Mouse (Mus musculus): ENCODE data around the gene Igdcc3.
A peak's percentile ranks its signal among the peaks of the same experiment; 100 is the strongest.

Igdcc3 gene

GRCm38 (mm10) chr9:65177912-65178311 lies 36.9 kb downstream of the Igdcc3 start:
- DNase-seq (ENCODE audit: low spot score) = no peak

- no peak for DNase-seq (ENCODE audit: low spot score)
Measured at GRCm38 (mm10) chr9:65178336-65179213, 37.6 kb downstream of the Igdcc3 start.

- DNase-seq (ENCODE audit: low spot score) = no peak
Measured at GRCm38 (mm10) chr9:65179817-65180624, 39.0 kb downstream of the Igdcc3 start.

GRCm38 (mm10) chr9:65188599-65188998 lies 47.6 kb downstream of the Igdcc3 start:
- DNase-seq (ENCODE audit: low spot score) = peak; percentile 77

GRCm38 (mm10) chr9:65190306-65190705 lies 49.3 kb downstream of the Igdcc3 start:
- no peak for DNase-seq (ENCODE audit: low spot score)

- DNase-seq (ENCODE audit: low spot score) = no peak
Measured at GRCm38 (mm10) chr9:65191389-65191754, 50.4 kb downstream of the Igdcc3 start.

GRCm38 (mm10) chr9:65191755-65192469 lies 50.9 kb downstream of the Igdcc3 start:
- no peak for DNase-seq (ENCODE audit: low spot score)

- DNase-seq (ENCODE audit: low spot score) = no peak
Measured at GRCm38 (mm10) chr9:65193214-65193613, 52.2 kb downstream of the Igdcc3 start.

GRCm38 (mm10) chr9:65195053-65195452 lies 54.1 kb downstream of the Igdcc3 start, which contains the start of gene Parp16:
Gene Parp16 (plus strand): TSS chr9:65195353.
- DNase-seq (ENCODE audit: low spot score) = no peak

GRCm38 (mm10) chr9:65195621-65195981 lies 54.6 kb downstream of the Igdcc3 start:
- no peak for DNase-seq (ENCODE audit: low spot score)

GRCm38 (mm10) chr9:65195982-65196737 lies 55.2 kb downstream of the Igdcc3 start:
- no peak for DNase-seq (ENCODE audit: low spot score)

- DNase-seq (ENCODE audit: low spot score) = peak; percentile 95
Measured at GRCm38 (mm10) chr9:65196738-65197569, 56.0 kb downstream of the Igdcc3 start.

- no peak for DNase-seq (ENCODE audit: low spot score)
Measured at GRCm38 (mm10) chr9:65197826-65198225, 56.8 kb downstream of the Igdcc3 start.

- no peak for DNase-seq (ENCODE audit: low spot score)
Measured at GRCm38 (mm10) chr9:65199723-65200122, 58.7 kb downstream of the Igdcc3 start.

- no peak for DNase-seq (ENCODE audit: low spot score)
Measured at GRCm38 (mm10) chr9:65200606-65201005, 59.6 kb downstream of the Igdcc3 start.

- no peak for DNase-seq (ENCODE audit: low spot score)
Measured at GRCm38 (mm10) chr9:65201021-65201380, 60.0 kb downstream of the Igdcc3 start.

- peak; percentile 78 for DNase-seq (ENCODE audit: low spot score)
Measured at GRCm38 (mm10) chr9:65201381-65202164, 60.6 kb downstream of the Igdcc3 start.

- DNase-seq (ENCODE audit: low spot score) = no peak
Measured at GRCm38 (mm10) chr9:65202165-65202754, 61.3 kb downstream of the Igdcc3 start.

- no peak for DNase-seq (ENCODE audit: low spot score)
Measured at GRCm38 (mm10) chr9:65205049-65205815, 64.2 kb downstream of the Igdcc3 start.

Measured in urinary bladder, postnatal 25 days (tissue).